17 mouse cellular contexts compared by ENCODE assay signal in genomic region chr3:46970744-46971143, GRCm38 (mm10).
DNase-seq lines count a peak whose midpoint lies in the region.
"Had no signal": no experiment of that assay in that cellular context is flagged by ENCODE, and none has a peak within 500 bp of the region (broad histone marks: within the 10 kb centered on the region; RNA-seq: fewer than 3 reads in every experiment).

No protein-coding gene starts in this region.

- H3K4me1 ChIP-seq in heart, embryonic 10.5 days = no peaks in the 10 kb centered on the region

- no peaks in the 10 kb centered on the region for H3K27me3 ChIP-seq in heart, embryonic 10.5 days (ENCODE audit: insufficient read depth, poor library complexity, severe bottlenecking)
- H3K27me3 ChIP-seq: CH12.LX, Patski had no signal

- no peaks in the 10 kb centered on the region for H3K36me3 ChIP-seq in heart, embryonic 10.5 days
- H3K36me3 ChIP-seq: G1E had no signal

- H3K9me3 ChIP-seq in heart, embryonic 10.5 days = no peaks in the 10 kb centered on the region
- H3K9me3 ChIP-seq: G1E had no signal

- H3K27ac ChIP-seq in heart, embryonic 10.5 days = no peak overlapping the region

- peak; percentile 72 for DNase-seq in heart, adult 11 months
- DNase-seq in heart, adult 9 months (ENCODE audit: low spot score in 2 of 2) = no peak
- DNase-seq in heart, embryonic 10.5 days (ENCODE audit: low spot score) = peak; percentile 61
- no peak for DNase-seq in heart, adult 8-10 months (ENCODE audit: low spot score)
- DNase-seq: adrenal gland, adult 2 months; adrenal gland, adult 8-10 months; adrenal gland, postnatal 10 days; adrenal gland, postnatal 14 days; adrenal gland, postnatal 25 days; adrenal gland, postnatal 36 days; B cell, adult 2 months; cerebellum, adult 11 months; cerebellum, adult 11-12 months; cerebellum, adult 18-20 months had no signal

- H3K4me3 ChIP-seq in heart, embryonic 10.5 days = no peak overlapping the region

- 83% methylated on average over 4 of the region's 4 CpGs for WGBS in heart, embryonic 10.5 days

Comparison
In these comparisons a context has a peak if more than half of its experiments do, and no peak if none do; other contexts are left out.
1. DNase-seq: peak in heart, adult 11 months (single experiment) and heart, embryonic 10.5 days (single experiment); none in heart, adult 9 months (0 of 2) and heart, adult 8-10 months (single experiment).